Mouse (Mus musculus) embryonic facial prominence, embryonic 12.5 days (tissue): ENCODE measurements around the gene Hba-x. TPM values are rescaled to one million over a fixed set of nuclear protein-coding genes. Genes with fewer than 3 reads are reported as not detected.
"Not testable (repeated sequence)": the region's sequence is repeated elsewhere in the genome, so short reads cannot be mapped to it uniquely, and the experiment has no call there.

Experiments
- ATAC-seq: fragments of 200-750 bp; cut with Nextera tagmentation; 2 replicates; pipeline ENCODE4 v1.8.0; 2017; ENCODE audit not compliant: insufficient number of reproducible peaks, insufficient read depth, low FRiP score, low TSS enrichment
- H3K27ac ChIP-seq: fragments of 300-500 bp; sonication (generic); 2 replicates; pipeline ENCODE4 v1.5.1; 2016; ENCODE audit warnings: mild to moderate bottlenecking
- H3K27me3 ChIP-seq: fragments of 300-500 bp; sonication (generic); 2 replicates; pipeline ENCODE4 v1.6.1; 2016; ENCODE audit warnings: mild to moderate bottlenecking, moderate library complexity
- H3K36me3 ChIP-seq: fragments of 300-500 bp; sonication (generic); 2 replicates; pipeline ENCODE4 v1.6.1; 2016; ENCODE audit warnings: mild to moderate bottlenecking
- H3K4me1 ChIP-seq: fragments of 300-500 bp; sonication (generic); 2 replicates; pipeline ENCODE4 v1.6.1; 2016
- H3K4me2 ChIP-seq: fragments of 300-500 bp; sonication (generic); replicated peaks from 2 replicates; pipeline ENCODE4 v1.6.1; 2016; ENCODE audit warnings: mild to moderate bottlenecking, moderate library complexity
- H3K4me3 ChIP-seq: fragments of 300-500 bp; sonication (generic); 2 replicates; pipeline ENCODE4 v1.5.1; 2016; ENCODE audit warnings: mild to moderate bottlenecking
- H3K9ac ChIP-seq: fragments of 300-500 bp; sonication (generic); 2 replicates; pipeline ENCODE4 v1.6.1; 2016; ENCODE audit warnings: mild to moderate bottlenecking, moderate library complexity
- H3K9me3 ChIP-seq: fragments of 300-500 bp; sonication (generic); 2 replicates; pipeline ENCODE4 v1.6.1; 2016; ENCODE audit warnings: mild to moderate bottlenecking, moderate library complexity
- WGBS: fragments of 180-500 bp; shearing (Covaris S2); methylation state at CpG from one replicate; pipeline ENCODE4 v1.1.7; 2016; 5-methylcytosine and 5-hydroxymethylcytosine counted together
- polyA plus RNA-seq: library from polyadenylated mRNA; unstranded; fragments of >200 nt; fragmentation: Nextera tagmentation; extraction: Ambion mirVana; gene quantifications from 2 replicates; pipeline ENCODE4 v1.2.1, GENCODE M21; 2016

Gene Hba-x
- polyA plus RNA-seq, 1 experiment from 2014 or later: 1,599 TPM

GRCm38 (mm10) chr11:32292819-32293218, 16.6 kb downstream of the Hba-x start:
- not testable (repeated sequence) for H3K4me1 ChIP-seq, H3K36me3 ChIP-seq, ATAC-seq, H3K4me2 ChIP-seq, H3K4me3 ChIP-seq, H3K9ac ChIP-seq, H3K9me3 ChIP-seq, H3K27me3 ChIP-seq, H3K27ac ChIP-seq
- 79% methylated on average over 4 of the region's 4 CpGs for WGBS

GRCm38 (mm10) chr11:32293479-32293878, 17.3 kb downstream of the Hba-x start:
- not testable (repeated sequence) for H3K36me3 ChIP-seq, H3K4me1 ChIP-seq, H3K9ac ChIP-seq, H3K27me3 ChIP-seq, H3K4me3 ChIP-seq, H3K27ac ChIP-seq, ATAC-seq, H3K4me2 ChIP-seq, H3K9me3 ChIP-seq
- 70% methylated on average over 3 of the region's 3 CpGs for WGBS

GRCm38 (mm10) chr11:32296203-32296602, 20.0 kb downstream of the Hba-x start, which contains the start of gene Hba-a2:
Gene Hba-a2, plus strand, starts transcription at chr11:32296489.
- H3K27me3 ChIP-seq: peaks cover 11% of the 10 kb centered on the region; the same call in 1 of the 2 replicates
- H3K4me3 ChIP-seq, H3K36me3 ChIP-seq, H3K4me1 ChIP-seq, H3K4me2 ChIP-seq, H3K27ac ChIP-seq, ATAC-seq, H3K9ac ChIP-seq, H3K9me3 ChIP-seq: not testable (repeated sequence)
- WGBS: no CpG with 5 or more reads among the region's 4 CpGs

GRCm38 (mm10) chr11:32297417-32297816, 21.2 kb downstream of the Hba-x start:
- H3K4me2 ChIP-seq, H3K9ac ChIP-seq, H3K36me3 ChIP-seq, H3K4me3 ChIP-seq, H3K9me3 ChIP-seq, H3K27ac ChIP-seq, H3K4me1 ChIP-seq, ATAC-seq: not testable (repeated sequence)
- peaks cover 13% of the 10 kb centered on the region; the same call in 1 of the 2 replicates for H3K27me3 ChIP-seq
- 56% methylated on average over 2 of the region's 2 CpGs for WGBS

- Histone ChIP-seq H3K36me3 (no peaks in the 10 kb centered on the region), H3K27ac (no peak overlapping the region), H3K4me1 (no peaks in the 10 kb centered on the region), H3K4me3 (no peak overlapping the region), H3K4me2 (no peak overlapping the region), H3K27me3 (peaks cover 13% of the 10 kb centered on the region; the same call in 1 of the 2 replicates), H3K9ac (no peak overlapping the region), H3K9me3 (no peaks in the 10 kb centered on the region)
- 81% methylated on average over 1 of the region's 1 CpGs for WGBS
- ATAC-seq: no peak
Observed at GRCm38 (mm10) chr11:32297866-32298531, 21.8 kb downstream of the Hba-x start.

GRCm38 (mm10) chr11:32298532-32298918, 22.3 kb downstream of the Hba-x start:
- no peaks in the 10 kb centered on the region for H3K9me3 ChIP-seq
- no peak for ATAC-seq
- peaks cover 13% of the 10 kb centered on the region; the same call in 1 of the 2 replicates for H3K27me3 ChIP-seq
- no peak overlapping the region for H3K4me2 ChIP-seq
- no peak overlapping the region for H3K27ac ChIP-seq
- WGBS: 88% methylated on average over 2 of the region's 2 CpGs
- no peak overlapping the region for H3K9ac ChIP-seq
- no peak overlapping the region for H3K4me3 ChIP-seq
- H3K36me3 ChIP-seq: no peaks in the 10 kb centered on the region
- no peaks in the 10 kb centered on the region for H3K4me1 ChIP-seq

GRCm38 (mm10) chr11:32299865-32300264, 23.7 kb downstream of the Hba-x start, which contains the start of gene Hbq1a:
Gene Hbq1a, plus strand, starts transcription at chr11:32300069.
- not testable (repeated sequence) for H3K27ac ChIP-seq, H3K9me3 ChIP-seq, H3K36me3 ChIP-seq, ATAC-seq, H3K4me1 ChIP-seq, H3K4me3 ChIP-seq, H3K9ac ChIP-seq
- H3K4me2 ChIP-seq: peak within 1 kb of the TSS; percentile 43
- WGBS: 5% methylated on average over 16 of the region's 16 CpGs
- peaks cover 11% of the 10 kb centered on the region; the same call in 1 of the 2 replicates for H3K27me3 ChIP-seq

- Histone ChIP-seq H3K27me3 (peaks cover 11% of the 10 kb centered on the region; the same call in 1 of the 2 replicates), H3K27ac (no peak overlapping the region), H3K9me3 (no peaks in the 10 kb centered on the region), H3K36me3 (no peaks in the 10 kb centered on the region), H3K4me1 (no peaks in the 10 kb centered on the region), H3K9ac (no peak overlapping the region), H3K4me2 (peak overlapping the region; percentile 43), H3K4me3 (no peak overlapping the region)
- no peak for ATAC-seq
- WGBS: 56% methylated on average over 15 of the region's 17 CpGs
Observed at GRCm38 (mm10) chr11:32300279-32301267, 24.4 kb downstream of the Hba-x start.

GRCm38 (mm10) chr11:32301506-32301905, 25.3 kb downstream of the Hba-x start:
- Histone ChIP-seq H3K9ac (no peak overlapping the region), H3K4me3 (no peak overlapping the region), H3K27me3 (peaks cover 11% of the 10 kb centered on the region; the same call in 1 of the 2 replicates), H3K36me3 (no peaks in the 10 kb centered on the region), H3K4me1 (no peaks in the 10 kb centered on the region), H3K27ac (no peak overlapping the region), H3K9me3 (no peaks in the 10 kb centered on the region), H3K4me2 (no peak overlapping the region)
- ATAC-seq: no peak
- WGBS: 57% methylated on average over 1 of the region's 1 CpGs

- H3K9me3 ChIP-seq: no peaks in the 10 kb centered on the region
- H3K27me3 ChIP-seq: peaks cover 11% of the 10 kb centered on the region; the same call in 1 of the 2 replicates
- no peaks in the 10 kb centered on the region for H3K4me1 ChIP-seq
- no peak overlapping the region for H3K9ac ChIP-seq
- ATAC-seq: no peak
- no peak overlapping the region for H3K4me3 ChIP-seq
- no peak overlapping the region for H3K27ac ChIP-seq
- 26% methylated on average over 2 of the region's 2 CpGs for WGBS
- no peaks in the 10 kb centered on the region for H3K36me3 ChIP-seq
- no peak overlapping the region for H3K4me2 ChIP-seq
Observed at GRCm38 (mm10) chr11:32302824-32303419, 26.7 kb downstream of the Hba-x start.

- H3K4me3 ChIP-seq: no peak overlapping the region
- no peaks in the 10 kb centered on the region for H3K4me1 ChIP-seq
- 69% methylated on average over 1 of the region's 1 CpGs for WGBS
- no peak overlapping the region for H3K27ac ChIP-seq
- peaks cover 11% of the 10 kb centered on the region; the same call in 1 of the 2 replicates for H3K27me3 ChIP-seq
- H3K9ac ChIP-seq: no peak overlapping the region
- no peaks in the 10 kb centered on the region for H3K36me3 ChIP-seq
- no peak overlapping the region for H3K4me2 ChIP-seq
- ATAC-seq: no peak
- H3K9me3 ChIP-seq: no peaks in the 10 kb centered on the region
Observed at GRCm38 (mm10) chr11:32303455-32303854, 27.3 kb downstream of the Hba-x start.
